Mouse (Mus musculus) MEL (cell line): ENCODE results near the gene Btbd8.

Experiments
- CTCF ChIP-seq, 3 experiments: IDR thresholded peaks in 2 of 3; conservative IDR thresholded peaks in 1 of 3; 2 replicates each; pipeline ENCODE4 v1.5.1; 2011 to 2012; ENCODE audit warnings: low read length in 3 of 3, low read depth in 2 of 3, mild to moderate bottlenecking in 2 of 3, improper control_type of control experiment in 1 of 3, inconsistent platforms in 1 of 3, mixed read lengths in 1 of 3, moderate library complexity in 1 of 3; ENCODE audit not compliant: control insufficient read depth in 1 of 3, insufficient read depth in 1 of 3, poor library complexity in 1 of 3, severe bottlenecking in 1 of 3
- MEF2A ChIP-seq: IDR thresholded peaks from 2 replicates; pipeline ENCODE4 v1.6.1; 2014; ENCODE audit warnings: low read depth, mild to moderate bottlenecking, inconsistent platforms, low read length, improper control_type of control experiment; ENCODE audit not compliant: poor library complexity, insufficient replicate concordance, severe bottlenecking; ENCODE audit errors: extremely low read depth

- no peak for TF ChIP-seq MEF2A
- TF ChIP-seq CTCF (IDR thresholded peaks at IDR 0.05 in 2 of 3, conservative IDR thresholded peaks at IDR 0.05 in 1 of 3; ENCODE audit: control insufficient read depth in 1 of 3, insufficient read depth in 1 of 3, low read depth in 2 of 3, low read length in 3 of 3, poor library complexity in 1 of 3, severe bottlenecking in 1 of 3): no peak
These were observed 1.6 kb upstream of the Btbd8 start for GRCm38 (mm10) chr5:107436185-107436584.
